Mouse (Mus musculus) ES-E14 (cell line): ENCODE measurements around the gene Nfkbie.

Experiments
- CHD2 ChIP-seq: IDR thresholded peaks from 2 replicates; pipeline ENCODE4 v1.6.1; 2014; ENCODE audit warnings: mild to moderate bottlenecking, low read depth, low read length, inconsistent platforms
- ZC3H11A ChIP-seq: IDR thresholded peaks from 2 replicates; pipeline ENCODE4 v1.6.1; 2012; ENCODE audit warnings: low read depth, mild to moderate bottlenecking, inconsistent platforms, low read length, borderline replicate concordance
- ZNF384 ChIP-seq: IDR thresholded peaks from 2 replicates; pipeline ENCODE4 v1.6.1; 2012; ENCODE audit warnings: low read depth, low read length, inconsistent platforms

GRCm38 (mm10) chr17:45546941-45547340 lies 8.6 kb upstream of the Nfkbie start:
- no peak for TF ChIP-seq ZC3H11A
- no peak for TF ChIP-seq ZNF384
- no peak for TF ChIP-seq CHD2
